Mouse (Mus musculus): Measurements from ENCODE around the gene Atp6v0e2.

- TF ChIP-seq CTCF (IDR thresholded peaks at IDR 0.05; ENCODE audit: low read depth, low read length) (no peak), POLR2A (IDR thresholded peaks at IDR 0.05; ENCODE audit: borderline replicate concordance, low read depth, low read length) (no peak)
Measured at GRCm38 (mm10) chr6:48546271-48546670, 8.9 kb downstream of the Atp6v0e2 start.
